ENCODE assay signal across 10 mouse cellular contexts in genomic region chr7:141469901-141470636, GRCm38 (mm10). TPM values are rescaled to one million over a fixed set of nuclear protein-coding genes. Genes with fewer than 3 reads are reported as not detected.
DNase-seq lines count a peak whose midpoint lies in the region; ATAC-seq and TF ChIP-seq lines count a peak whose summit lies in the region.
"Had no signal": no experiment of that assay in that cellular context is flagged by ENCODE, and none has a peak within 500 bp of the region (broad histone marks: within the 10 kb centered on the region; RNA-seq: fewer than 3 reads in every experiment).

No protein-coding gene starts in this region.

- no peak for DNase-seq in limb, embryonic 10.5 days (ENCODE audit: low spot score)
- DNase-seq in layer of hippocampus, postnatal 14 days (ENCODE audit: low spot score in 2 of 2) = no peak
- DNase-seq in gastrocnemius, postnatal 10 days = no peak
- DNase-seq in layer of hippocampus, adult 18-20 months (ENCODE audit: low spot score in 2 of 2) = no peak
- DNase-seq: kidney, adult 18-20 months; thymus, postnatal 36 days had no signal

- no peak for ATAC-seq in intestine, embryonic 15.5 days
- no peak for ATAC-seq in intestine, embryonic 16.5 days
- ATAC-seq in embryonic facial prominence, embryonic 15.5 days (ENCODE audit: insufficient number of reproducible peaks, low FRiP score, low TSS enrichment, low read depth) = no peak

- H3K36me3 ChIP-seq in intestine, embryonic 15.5 days = peaks cover 22% of the 10 kb centered on the region
- H3K36me3 ChIP-seq in intestine, embryonic 16.5 days (ENCODE audit: control insufficient read depth, insufficient read depth, low read length) = peaks cover 7% of the 10 kb centered on the region; the same call in 1 of the 2 replicates
- H3K36me3 ChIP-seq in E14TG2a.4 (ENCODE audit: insufficient read depth, low read length) = peaks cover 49% of the 10 kb centered on the region
- H3K36me3 ChIP-seq in embryonic facial prominence, embryonic 15.5 days = peaks cover 33% of the 10 kb centered on the region
- H3K36me3 ChIP-seq in limb, embryonic 10.5 days = peaks cover 38% of the 10 kb centered on the region

- H3K4me2 ChIP-seq in intestine, embryonic 15.5 days (replicated peaks) = 0 out of 2 replicates have a peak overlapping the region, but pooled peaks have one; percentile 86
- H3K4me2 ChIP-seq in intestine, embryonic 16.5 days (ENCODE audit: low read depth, low read length) = no peak overlapping the region
- no peak overlapping the region for H3K4me2 ChIP-seq in embryonic facial prominence, embryonic 15.5 days (replicated peaks)

- no peak overlapping the region for H3K4me3 ChIP-seq in intestine, embryonic 15.5 days (replicated peaks)
- H3K4me3 ChIP-seq in intestine, embryonic 16.5 days (ENCODE audit: low read length) = no peak overlapping the region
- H3K4me3 ChIP-seq in E14TG2a.4 (replicated peaks; ENCODE audit: low read length) = peak overlapping the region; percentile 93
- no peak overlapping the region for H3K4me3 ChIP-seq in embryonic facial prominence, embryonic 15.5 days (replicated peaks)
- 0 out of 2 replicates have a peak overlapping the region, but pooled peaks have one; percentile 2 for H3K4me3 ChIP-seq in limb, embryonic 10.5 days

- H3K4me1 ChIP-seq in intestine, embryonic 15.5 days (replicated peaks) = peaks cover 46% of the 10 kb centered on the region
- H3K4me1 ChIP-seq in intestine, embryonic 16.5 days (ENCODE audit: control insufficient read depth, insufficient read depth, low read length) = peaks cover 33% of the 10 kb centered on the region
- H3K4me1 ChIP-seq in E14TG2a.4 (replicated peaks; ENCODE audit: low read depth, low read length) = peaks cover 88% of the 10 kb centered on the region
- peaks cover 61% of the 10 kb centered on the region for H3K4me1 ChIP-seq in embryonic facial prominence, embryonic 15.5 days
- peaks cover 64% of the 10 kb centered on the region for H3K4me1 ChIP-seq in limb, embryonic 10.5 days

- no peak overlapping the region for H3K27ac ChIP-seq in intestine, embryonic 15.5 days
- H3K27ac ChIP-seq in intestine, embryonic 16.5 days (ENCODE audit: low read length) = no peak overlapping the region
- H3K27ac ChIP-seq in embryonic facial prominence, embryonic 15.5 days (replicated peaks) = 0 out of 2 replicates have a peak overlapping the region, but pooled peaks have one; percentile 92
- peak overlapping the region; percentile 92 for H3K27ac ChIP-seq in limb, embryonic 10.5 days

- H3K9ac ChIP-seq in intestine, embryonic 15.5 days = peak overlapping the region; percentile 82; the same call in 1 of the 2 replicates
- H3K9ac ChIP-seq in intestine, embryonic 16.5 days (ENCODE audit: low read depth, low read length) = no peak overlapping the region
- no peak overlapping the region for H3K9ac ChIP-seq in embryonic facial prominence, embryonic 15.5 days

- TF ChIP-seq CTCF in E14TG2a.4 (conservative IDR thresholded peaks at IDR 0.05; ENCODE audit: low read length) = no peak

- 90% methylated on average over 18 of the region's 18 CpGs for WGBS in intestine, embryonic 15.5 days
- WGBS in intestine, embryonic 16.5 days = 90% methylated on average over 18 of the region's 18 CpGs
- 91% methylated on average over 18 of the region's 18 CpGs for whole genome bisulfite sequencing in embryonic facial prominence, embryonic 15.5 days
- 92% methylated on average over 18 of the region's 18 CpGs for WGBS in limb, embryonic 10.5 days

- H3K9me3 ChIP-seq in intestine, embryonic 15.5 days = no peaks in the 10 kb centered on the region
- H3K9me3 ChIP-seq in intestine, embryonic 16.5 days (ENCODE audit: control insufficient read depth, low read length) = no peaks in the 10 kb centered on the region
- no peaks in the 10 kb centered on the region for H3K9me3 ChIP-seq in E14TG2a.4 (ENCODE audit: low read length)
- no peaks in the 10 kb centered on the region for H3K9me3 ChIP-seq in embryonic facial prominence, embryonic 15.5 days (replicated peaks)
- H3K9me3 ChIP-seq in limb, embryonic 10.5 days (replicated peaks) = no peaks in the 10 kb centered on the region

- peaks cover 4% of the 10 kb centered on the region; the same call in 1 of the 2 replicates for H3K27me3 ChIP-seq in intestine, embryonic 15.5 days (replicated peaks)
- H3K27me3 ChIP-seq in intestine, embryonic 16.5 days (replicated peaks; ENCODE audit: control insufficient read depth, insufficient read depth, low read length) = 0 out of 2 replicates have a peak, but pooled peaks cover 4% of the 10 kb centered on the region
- H3K27me3 ChIP-seq in E14TG2a.4 (ENCODE audit: insufficient read depth, low read length) = peaks cover 14% of the 10 kb centered on the region
- H3K27me3 ChIP-seq in embryonic facial prominence, embryonic 15.5 days = peaks cover 11% of the 10 kb centered on the region; the same call in 1 of the 2 replicates
- peaks cover 19% of the 10 kb centered on the region for H3K27me3 ChIP-seq in limb, embryonic 10.5 days (ENCODE audit: low read depth, poor library complexity, severe bottlenecking)

RNA-seq across cellular contexts. Expression of gene Cd151, which starts 2.9 kb away (rescaled TPM):
- polyA plus RNA-seq in intestine, embryonic 15.5 days (2015; fragmentation: Nextera tagmentation; extraction: Ambion mirVana) = 21.5 and 25.5 TPM in 2 replicates
- polyA plus RNA-seq in intestine, embryonic 16.5 days (2015; fragmentation: Nextera tagmentation; extraction: Ambion mirVana) = 30.6 and 30.8 TPM in 2 replicates
- 23.9 and 26.5 TPM in 2 replicates for polyA plus RNA-seq in embryonic facial prominence, embryonic 15.5 days (2015; fragmentation: Nextera tagmentation; extraction: Ambion mirVana)
- 14.0 and 15.8 TPM in 2 replicates for polyA plus RNA-seq in limb, embryonic 10.5 days (2016; fragmentation: Nextera tagmentation; extraction: Ambion mirVana)
- 10 to 100 TPM; 29.5 to 33.8 TPM for total RNA-seq in layer of hippocampus, postnatal 14 days (2021)
- total RNA-seq in gastrocnemius, postnatal 10 days (2021) = 10 to 100 TPM; 77.7 to 88.5 TPM
- 10 to 100 TPM; 24.2 to 26.0 TPM for total RNA-seq in layer of hippocampus, adult 18-20 months (2021)

RNA-seq across cellular contexts. Expression of gene Polr2l, which starts 4.9 kb away (rescaled TPM):
- 57.9 and 61.9 TPM in 2 replicates for polyA plus RNA-seq in intestine, embryonic 15.5 days (2015; fragmentation: Nextera tagmentation; extraction: Ambion mirVana)
- 50.9 and 57.1 TPM in 2 replicates for polyA plus RNA-seq in intestine, embryonic 16.5 days (2015; fragmentation: Nextera tagmentation; extraction: Ambion mirVana)
- 63.9 and 66.4 TPM in 2 replicates for polyA plus RNA-seq in embryonic facial prominence, embryonic 15.5 days (2015; fragmentation: Nextera tagmentation; extraction: Ambion mirVana)
- 77.2 and 86.8 TPM in 2 replicates for polyA plus RNA-seq in limb, embryonic 10.5 days (2016; fragmentation: Nextera tagmentation; extraction: Ambion mirVana)
- 10 to 100 TPM; 43.9 to 50.4 TPM for total RNA-seq in layer of hippocampus, postnatal 14 days (2021)
- 10 to 100 TPM; 43.4 to 49.0 TPM for total RNA-seq in gastrocnemius, postnatal 10 days (2021)
- total RNA-seq in layer of hippocampus, adult 18-20 months (2021) = 10 to 100 TPM; 39.2 to 42.8 TPM

RNA-seq across cellular contexts. Expression of gene Tspan4, which starts 5.0 kb away (rescaled TPM):
- 60.7 and 67.8 TPM in 2 replicates for polyA plus RNA-seq in intestine, embryonic 15.5 days (2015; fragmentation: Nextera tagmentation; extraction: Ambion mirVana)
- 58.2 and 59.2 TPM in 2 replicates for polyA plus RNA-seq in intestine, embryonic 16.5 days (2015; fragmentation: Nextera tagmentation; extraction: Ambion mirVana)
- 60.8 and 67.9 TPM in 2 replicates for polyA plus RNA-seq in embryonic facial prominence, embryonic 15.5 days (2015; fragmentation: Nextera tagmentation; extraction: Ambion mirVana)
- polyA plus RNA-seq in limb, embryonic 10.5 days (2016; fragmentation: Nextera tagmentation; extraction: Ambion mirVana) = 25.0 and 36.9 TPM in 2 replicates
- total RNA-seq in layer of hippocampus, postnatal 14 days (2021) = 10 to 100 TPM; 24.5 to 28.7 TPM
- total RNA-seq in gastrocnemius, postnatal 10 days (2021) = 10 to 100 TPM; 18.6 to 21.0 TPM
- total RNA-seq in layer of hippocampus, adult 18-20 months (2021) = 10 to 100 TPM; 11.3 to 11.7 TPM

RNA-seq across cellular contexts. Expression of gene Cracr2b, which starts 9.2 kb away (rescaled TPM):
- 16.5 and 22.0 TPM in 2 replicates for polyA plus RNA-seq in intestine, embryonic 15.5 days (2015; fragmentation: Nextera tagmentation; extraction: Ambion mirVana)
- 19.3 and 21.0 TPM in 2 replicates for polyA plus RNA-seq in intestine, embryonic 16.5 days (2015; fragmentation: Nextera tagmentation; extraction: Ambion mirVana)
- 21.6 and 26.9 TPM in 2 replicates for polyA plus RNA-seq in embryonic facial prominence, embryonic 15.5 days (2015; fragmentation: Nextera tagmentation; extraction: Ambion mirVana)
- 7.0 and 7.8 TPM in 2 replicates for polyA plus RNA-seq in limb, embryonic 10.5 days (2016; fragmentation: Nextera tagmentation; extraction: Ambion mirVana)
- 1 to 10 TPM; 5.5 to 6.6 TPM for total RNA-seq in layer of hippocampus, postnatal 14 days (2021)
- total RNA-seq in gastrocnemius, postnatal 10 days (2021) = 1 to 10 TPM; 8.6 to 9.9 TPM
- total RNA-seq in layer of hippocampus, adult 18-20 months (2021) = 1 to 10 TPM; 3.3 TPM

RNA-seq across cellular contexts. Expression of gene Pnpla2, which starts 15.1 kb away (rescaled TPM):
- polyA plus RNA-seq in intestine, embryonic 15.5 days (2015; fragmentation: Nextera tagmentation; extraction: Ambion mirVana) = 35.1 and 38.1 TPM in 2 replicates
- 45.5 and 45.7 TPM in 2 replicates for polyA plus RNA-seq in intestine, embryonic 16.5 days (2015; fragmentation: Nextera tagmentation; extraction: Ambion mirVana)
- polyA plus RNA-seq in embryonic facial prominence, embryonic 15.5 days (2015; fragmentation: Nextera tagmentation; extraction: Ambion mirVana) = 22.2 and 27.9 TPM in 2 replicates
- polyA plus RNA-seq in limb, embryonic 10.5 days (2016; fragmentation: Nextera tagmentation; extraction: Ambion mirVana) = 11.6 and 12.4 TPM in 2 replicates
- 10 to 100 TPM; 32.4 to 36.6 TPM for total RNA-seq in layer of hippocampus, postnatal 14 days (2021)
- total RNA-seq in gastrocnemius, postnatal 10 days (2021) = 100 to 1,000 TPM; 119 to 151 TPM
- 10 to 100 TPM; 29.9 to 35.6 TPM for total RNA-seq in layer of hippocampus, adult 18-20 months (2021)

Comparison
In these comparisons a context has a peak if more than half of its experiments do, and no peak if none do; other contexts are left out.
1. H3K27ac ChIP-seq: peak in embryonic facial prominence, embryonic 15.5 days (single experiment) and limb, embryonic 10.5 days (single experiment); none in intestine, embryonic 15.5 days (single experiment) and intestine, embryonic 16.5 days (single experiment).
2. H3K4me3 ChIP-seq: peak in E14TG2a.4 (single experiment) and limb, embryonic 10.5 days (single experiment); none in intestine, embryonic 15.5 days (single experiment), intestine, embryonic 16.5 days (single experiment) and embryonic facial prominence, embryonic 15.5 days (single experiment).